Mouse (Mus musculus): ENCODE measurements around the gene Ubac1.

Ubac1 gene

DNA sequence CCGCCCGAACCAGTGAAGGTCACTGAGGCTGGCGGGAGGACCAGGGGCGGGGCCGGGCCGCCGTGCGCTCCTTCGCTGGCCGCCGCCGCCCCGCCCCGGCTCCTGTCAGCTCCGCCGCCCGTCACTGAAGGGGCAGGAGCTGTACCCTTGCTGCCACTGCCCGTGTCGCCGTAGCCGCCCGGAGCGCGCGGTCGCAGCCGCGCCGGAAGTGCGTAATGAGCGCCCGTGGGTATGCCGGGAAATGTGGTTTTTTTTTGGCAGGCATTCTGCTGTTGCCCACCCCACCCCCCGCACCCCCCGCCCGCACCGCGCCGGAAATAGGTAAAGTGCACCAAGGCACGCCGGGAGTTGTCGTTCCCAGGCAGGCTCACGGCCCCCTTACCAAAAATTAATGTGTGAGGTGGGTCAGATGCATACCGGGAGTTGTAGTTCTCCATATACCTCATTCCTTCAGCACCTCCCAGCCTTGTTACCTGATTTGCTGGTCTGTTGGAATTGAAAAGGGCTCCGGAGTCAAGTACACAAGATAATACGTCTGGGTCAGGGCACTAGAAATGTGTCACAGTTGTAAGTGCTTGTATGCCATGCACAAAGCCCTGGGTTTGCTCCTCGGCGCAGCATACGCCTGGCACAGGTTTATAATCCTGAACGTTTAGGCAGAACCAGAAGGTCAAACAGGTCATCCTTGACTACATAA lies at the start of gene Ubac1:
Gene Ubac1 (minus strand): TSS at position 187 of the 697 bp plus-strand sequence.
- peak; percentile 94 for DNase-seq (ENCODE audit: low spot score)

- DNase-seq (ENCODE audit: low spot score) = no peak
Observed at GRCm38 (mm10) chr2:26068592-26068991, 47.0 kb upstream of the Ubac1 start.

DNA sequence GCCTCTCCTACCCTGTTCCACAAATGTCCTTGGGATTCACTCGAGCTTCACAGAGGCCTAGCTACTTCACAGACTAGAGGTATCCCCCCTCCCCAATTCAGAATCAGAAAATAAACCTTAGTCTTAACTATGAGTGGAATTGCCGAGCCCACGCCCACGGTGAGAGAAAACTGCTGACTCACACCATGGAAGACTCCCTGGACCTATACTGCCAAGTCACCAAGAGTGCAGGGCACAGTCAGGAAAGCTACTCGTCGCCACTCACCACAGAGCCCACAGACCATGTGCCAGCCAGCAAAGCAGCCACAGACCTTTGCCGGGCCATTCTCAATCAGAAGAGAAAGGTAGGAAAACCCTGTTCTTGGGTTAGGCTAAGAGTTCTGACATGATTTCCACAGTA lies 46.6 kb upstream of the Ubac1 start:
- no peak for DNase-seq (ENCODE audit: low spot score)

DNA sequence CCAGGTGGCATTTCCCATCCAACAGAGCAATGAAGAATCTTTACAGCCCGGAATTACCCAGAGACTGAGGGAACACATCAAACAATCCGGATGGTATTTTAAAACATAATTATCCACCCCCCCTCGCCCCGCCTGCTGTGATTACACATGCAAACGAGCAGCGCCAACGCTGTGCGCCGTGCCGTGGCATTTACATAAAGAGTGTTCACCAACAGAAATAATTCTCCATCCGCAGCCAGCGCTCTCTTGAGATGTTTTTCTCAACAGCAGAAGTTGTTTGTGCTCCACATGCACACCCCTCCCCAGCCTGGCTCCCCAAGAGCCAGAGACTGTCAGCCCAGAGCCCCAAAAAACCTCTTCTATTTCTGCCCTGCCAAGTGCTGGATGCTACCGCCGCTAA lies 45.0 kb upstream of the Ubac1 start:
- DNase-seq (ENCODE audit: low spot score) = no peak

DNA sequence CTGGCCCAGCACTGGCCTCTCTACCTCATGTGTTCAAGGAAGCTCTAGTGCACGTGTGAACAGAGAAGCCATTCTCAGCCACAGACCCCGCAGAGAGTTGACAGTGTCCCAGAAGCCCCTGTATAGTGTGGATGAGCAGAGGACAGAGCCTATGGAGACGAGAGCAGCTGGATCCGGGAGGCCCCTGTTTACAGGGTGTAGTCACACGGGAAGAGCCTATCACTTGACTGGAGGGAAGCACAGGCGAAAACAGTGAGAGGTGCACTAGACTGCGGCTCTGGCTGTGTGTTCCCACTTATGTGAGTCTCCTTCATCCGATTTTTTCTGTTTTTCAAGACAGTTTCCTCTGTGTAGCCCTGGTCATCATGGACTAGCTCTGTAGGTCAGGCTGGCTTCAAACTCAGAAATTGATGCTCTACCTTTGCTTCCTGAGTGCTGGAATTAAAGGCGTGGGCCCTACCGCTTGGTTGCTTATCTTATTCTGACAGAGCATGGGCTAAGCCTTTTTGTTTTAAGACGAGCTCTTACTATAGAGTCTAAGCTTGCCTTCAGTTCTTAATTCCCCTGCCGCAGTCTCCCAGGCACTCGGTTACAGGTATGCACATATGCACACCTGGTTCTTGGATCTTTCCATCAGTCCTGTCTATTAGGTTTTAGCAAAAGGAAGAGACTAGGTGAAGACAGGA lies 41.3 kb upstream of the Ubac1 start:
- DNase-seq (ENCODE audit: low spot score) = no peak

DNA sequence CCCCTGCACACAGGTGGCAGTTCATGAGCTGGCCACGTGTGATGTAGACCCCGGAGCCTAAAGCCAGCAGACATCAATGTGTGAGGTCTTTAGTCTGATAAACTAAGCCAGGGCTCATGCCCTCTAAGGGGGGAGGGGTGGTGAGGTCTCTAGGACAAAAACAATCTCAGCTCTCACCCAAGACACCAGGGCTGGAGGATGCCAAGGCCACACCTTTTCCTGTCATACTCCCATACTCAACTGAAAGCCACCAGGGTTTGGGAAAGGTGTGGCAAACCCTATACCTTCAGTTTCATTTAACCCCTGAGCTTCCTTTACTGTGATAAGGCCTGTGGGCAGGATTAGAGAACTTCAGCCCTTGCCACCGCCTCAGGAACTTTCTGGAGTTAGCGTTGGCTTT lies 40.7 kb upstream of the Ubac1 start:
- no peak for DNase-seq (ENCODE audit: low spot score)

DNA sequence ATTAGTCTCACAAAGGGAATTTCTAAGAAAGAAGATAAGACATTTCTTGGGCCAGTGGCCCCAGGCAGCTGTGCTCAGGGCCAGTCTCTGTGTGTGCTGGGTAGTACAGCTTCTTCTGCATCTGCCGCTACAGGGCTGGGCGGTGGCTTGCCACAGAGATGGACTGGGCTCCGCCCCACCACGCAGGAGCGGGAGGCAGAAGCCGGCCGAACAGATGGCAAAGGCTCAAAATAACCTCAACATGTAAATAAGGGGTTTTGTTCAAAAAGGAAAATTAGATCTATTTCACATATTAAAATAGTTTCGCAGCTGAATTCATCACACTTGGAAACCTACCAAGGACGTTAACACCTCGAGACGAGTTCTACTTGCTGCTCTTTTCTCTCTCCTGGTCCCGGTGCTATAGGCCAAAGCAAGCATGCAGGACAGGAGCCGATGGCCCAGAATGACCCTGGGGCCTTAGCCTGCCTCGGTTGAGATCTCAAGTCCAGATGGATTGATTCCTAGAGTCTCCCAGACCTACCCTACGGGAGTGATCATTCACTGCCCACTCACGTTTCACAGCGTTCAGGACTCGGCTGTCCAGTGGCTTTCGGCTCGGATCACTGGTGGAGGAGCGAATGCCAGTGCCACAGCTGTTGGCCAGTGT lies 39.6 kb upstream of the Ubac1 start:
- no peak for DNase-seq (ENCODE audit: low spot score)

DNA sequence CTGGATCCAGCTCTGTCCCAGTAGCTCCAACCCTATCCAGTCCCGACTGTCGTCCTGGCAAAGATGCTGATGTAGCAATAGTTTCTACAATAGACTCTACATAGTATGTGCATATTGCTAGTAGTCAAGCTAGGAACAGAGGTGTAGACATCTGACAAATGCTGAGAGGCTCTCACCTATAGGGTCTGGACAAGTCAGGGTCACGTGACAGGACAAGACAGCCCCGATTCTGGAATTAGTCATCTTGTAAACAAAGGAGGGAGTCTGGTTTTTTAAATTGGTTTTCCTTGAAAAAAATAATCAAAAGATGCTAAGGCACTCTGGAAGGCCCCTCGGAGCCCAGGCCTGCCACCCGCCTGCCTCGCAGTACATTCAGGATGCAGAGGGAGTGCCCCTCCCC lies 35.5 kb upstream of the Ubac1 start:
- DNase-seq (ENCODE audit: low spot score) = no peak

DNA sequence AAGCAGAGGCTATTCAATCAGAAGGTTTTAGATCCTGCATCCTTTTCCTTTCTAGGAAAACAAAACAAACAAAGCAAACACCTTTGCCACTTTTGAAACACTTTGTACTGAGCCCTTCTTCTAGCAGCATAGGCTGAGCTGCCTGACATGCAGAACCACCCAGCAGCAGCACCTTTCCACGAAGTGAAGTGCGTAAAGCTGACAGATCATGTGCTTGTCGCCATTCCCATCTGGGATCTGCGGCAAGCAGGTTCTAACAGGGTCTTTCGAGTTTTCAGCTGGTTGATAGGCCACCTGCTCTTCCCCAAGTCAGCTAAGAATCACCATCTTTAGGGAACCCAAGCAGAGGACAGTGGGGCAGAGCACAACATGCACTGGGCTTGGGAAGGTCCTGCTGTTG lies 34.7 kb upstream of the Ubac1 start:
- no peak for DNase-seq (ENCODE audit: low spot score)

DNA sequence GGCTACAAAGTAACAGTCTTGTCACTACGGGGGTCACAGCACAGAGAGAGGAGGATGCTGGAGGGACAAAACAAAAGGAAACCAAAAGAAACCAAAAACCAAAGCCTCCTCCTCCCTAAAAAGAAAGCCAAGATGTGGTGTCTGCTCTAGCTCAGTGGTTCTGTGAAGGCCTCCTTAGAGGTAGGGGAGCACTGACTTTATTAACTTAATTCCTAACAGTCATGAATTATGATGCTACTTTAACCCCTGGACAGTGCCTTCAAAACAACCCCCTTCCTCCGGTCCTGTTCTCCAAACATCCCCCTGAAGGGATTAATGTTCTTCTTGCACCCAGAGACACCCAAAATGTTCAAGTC lies 34.2 kb upstream of the Ubac1 start:
- no peak for DNase-seq (ENCODE audit: low spot score)

GRCm38 (mm10) chr2:26055046-26055746 lies 33.6 kb upstream of the Ubac1 start:
- peak; percentile 62 for DNase-seq (ENCODE audit: low spot score)

DNA sequence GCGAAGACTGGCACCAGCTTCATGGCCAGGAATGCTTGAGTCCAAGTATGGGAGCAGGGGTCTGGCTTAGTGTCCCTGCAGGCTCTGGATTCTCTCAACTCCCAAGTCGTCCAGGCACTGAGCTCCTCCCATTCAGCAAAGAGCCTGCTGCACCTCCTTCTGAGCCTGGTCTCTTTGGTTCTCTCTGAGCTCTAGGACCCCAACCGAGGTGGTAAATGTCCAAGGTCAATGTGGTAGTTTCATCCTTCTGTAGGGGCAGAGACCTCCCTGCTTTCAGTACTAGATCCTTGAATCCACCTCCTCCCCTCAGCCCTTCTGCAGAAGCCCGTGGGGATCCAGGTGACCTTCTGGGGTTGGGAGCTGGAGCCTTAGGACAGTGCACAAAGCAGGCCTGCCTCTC lies 31.3 kb upstream of the Ubac1 start:
- DNase-seq (ENCODE audit: low spot score) = peak; percentile 36

DNA sequence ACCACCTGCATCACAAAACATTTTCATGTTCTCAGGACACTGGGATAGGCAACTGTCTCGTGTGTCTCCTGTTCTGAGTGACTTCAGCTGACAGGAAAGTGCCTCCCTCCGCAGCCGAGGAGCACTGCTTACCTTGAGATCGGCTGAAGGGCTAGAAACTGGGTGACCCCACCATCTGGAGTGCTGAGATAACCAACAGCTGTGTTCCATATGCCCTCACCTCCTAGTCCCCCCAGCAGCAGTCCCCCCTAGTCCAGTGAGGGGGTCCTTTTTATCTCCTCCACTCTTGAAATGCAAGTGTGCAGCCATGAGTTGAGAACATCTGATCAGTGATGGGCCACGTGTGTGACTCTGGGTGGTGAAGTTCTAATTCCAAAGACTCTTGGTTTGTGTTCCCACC lies 27.3 kb upstream of the Ubac1 start:
- no peak for DNase-seq (ENCODE audit: low spot score)

GRCm38 (mm10) chr2:26044216-26044615 lies 22.7 kb upstream of the Ubac1 start:
- no peak for DNase-seq (ENCODE audit: low spot score)

- no peak for DNase-seq (ENCODE audit: low spot score)
Observed at GRCm38 (mm10) chr2:26042603-26043002, 21.1 kb upstream of the Ubac1 start.

DNA sequence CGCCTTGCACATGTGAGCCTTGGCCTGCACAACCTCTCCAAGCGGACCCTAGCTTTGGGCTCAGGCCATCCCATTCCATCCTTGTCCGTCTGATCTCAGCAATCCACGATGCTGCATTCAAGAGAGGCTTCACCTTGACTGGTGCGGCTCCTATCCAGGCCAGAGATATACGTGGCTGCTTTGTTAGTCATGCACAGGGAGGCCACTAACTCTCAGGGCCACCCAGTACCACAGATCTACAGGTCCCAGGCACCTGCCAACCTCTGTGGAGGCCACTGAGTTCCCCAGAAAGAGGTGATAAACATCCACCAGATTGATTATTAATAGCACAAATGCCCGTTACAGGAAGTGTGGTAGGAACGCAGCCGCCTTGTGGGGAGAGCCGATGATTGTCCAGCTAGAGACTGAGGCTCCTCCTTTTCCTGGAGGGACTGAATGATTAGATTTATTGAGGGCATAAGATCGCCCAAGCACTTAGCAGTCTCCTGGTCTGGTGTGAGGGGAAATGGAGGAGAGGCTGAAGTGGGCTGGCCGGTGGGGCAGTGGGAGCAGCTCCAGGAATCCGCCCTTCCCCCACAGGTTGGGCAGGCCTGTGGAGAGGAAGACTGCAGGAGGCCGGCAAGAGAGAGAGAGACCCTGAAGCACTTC lies 19.7 kb upstream of the Ubac1 start:
- DNase-seq (ENCODE audit: low spot score) = peak; percentile 36

DNA sequence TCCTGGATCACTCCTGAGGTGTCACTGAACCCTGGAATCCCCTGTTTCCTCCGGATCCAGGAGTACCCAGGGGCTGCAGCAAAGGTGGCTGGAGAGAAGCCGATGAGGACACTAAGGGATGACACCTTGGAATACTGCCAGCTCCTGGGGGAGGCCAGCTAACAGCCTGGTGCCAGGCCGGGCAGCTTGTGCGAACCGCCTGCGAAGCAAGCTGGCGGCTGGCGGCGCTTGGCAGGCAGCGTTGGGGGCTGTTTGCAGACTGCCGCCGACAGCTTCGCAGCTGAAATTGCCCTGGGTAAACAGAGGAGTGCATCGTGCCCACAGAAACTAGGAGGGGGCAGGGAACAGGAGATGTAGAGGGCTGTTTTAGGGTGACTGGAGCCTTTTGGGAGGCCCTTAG lies 18.4 kb upstream of the Ubac1 start:
- DNase-seq (ENCODE audit: low spot score) = no peak

DNA sequence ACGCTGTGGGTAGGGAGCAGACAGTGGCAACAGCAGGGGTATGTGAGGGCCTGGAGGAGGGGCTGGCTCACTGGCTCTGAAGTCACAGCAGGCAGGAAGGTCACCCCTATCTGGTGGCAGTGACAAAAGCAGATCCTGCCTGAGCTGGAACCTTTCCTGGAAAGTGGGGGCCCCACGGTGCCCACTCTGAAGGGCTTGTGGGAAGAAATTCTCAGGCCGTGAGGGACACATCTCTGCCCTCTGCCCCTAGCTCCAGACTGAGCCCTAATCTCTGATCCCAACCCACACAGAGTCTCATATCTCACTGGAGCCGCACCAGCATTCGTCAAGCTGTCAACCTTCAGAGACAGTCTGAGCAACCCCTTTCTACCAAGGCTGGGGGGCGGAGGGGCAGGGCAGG lies 15.8 kb upstream of the Ubac1 start:
- DNase-seq (ENCODE audit: low spot score) = no peak

- no peak for DNase-seq (ENCODE audit: low spot score)
Observed at GRCm38 (mm10) chr2:26034344-26035050, 12.9 kb upstream of the Ubac1 start.

GRCm38 (mm10) chr2:26030288-26030687 lies 8.7 kb upstream of the Ubac1 start:
- DNase-seq (ENCODE audit: low spot score) = no peak
